Mouse (Mus musculus) cerebellum, adult 11-12 months (tissue): ENCODE data around the gene Cryga.

Source experiments
- DNase-seq: peaks from one replicate; pipeline ENCODE4 v3.0.0; 2022

Cryga gene

GRCm38 (mm10) chr1:65103273-65103672, at the start of gene Cryga:
Gene Cryga (minus strand): TSS chr1:65103373.
- DNase-seq: no peak

GRCm38 (mm10) chr1:65147971-65148370, 44.8 kb upstream of the Cryga start:
- no peak for DNase-seq

- DNase-seq: no peak
Observed at GRCm38 (mm10) chr1:65147326-65147725, 44.2 kb upstream of the Cryga start.

GRCm38 (mm10) chr1:65146601-65147000, 43.4 kb upstream of the Cryga start:
- no peak for DNase-seq

- DNase-seq: no peak
Observed at GRCm38 (mm10) chr1:65144783-65145182, 41.6 kb upstream of the Cryga start.

- no peak for DNase-seq
Observed at GRCm38 (mm10) chr1:65137560-65137959, 34.4 kb upstream of the Cryga start.

GRCm38 (mm10) chr1:65132833-65133232, 29.7 kb upstream of the Cryga start:
- no peak for DNase-seq

- DNase-seq: no peak
Observed at GRCm38 (mm10) chr1:65131671-65132070, 28.5 kb upstream of the Cryga start.

GRCm38 (mm10) chr1:65130226-65130625, 27.1 kb upstream of the Cryga start:
- DNase-seq: no peak

GRCm38 (mm10) chr1:65129634-65130180, 26.5 kb upstream of the Cryga start:
- no peak for DNase-seq

GRCm38 (mm10) chr1:65122574-65123372, 19.6 kb upstream of the Cryga start, which contains the start of gene D630023F18Rik:
Gene D630023F18Rik (minus strand): TSS chr1:65123214.
- DNase-seq: no peak

- no peak for DNase-seq
Observed at GRCm38 (mm10) chr1:65119438-65119837, 16.3 kb upstream of the Cryga start, which contains the start of gene Gm28845. Gene Gm28845 (minus strand): TSS chr1:65119558.

- no peak for DNase-seq
Observed at GRCm38 (mm10) chr1:65118150-65118913, 15.2 kb upstream of the Cryga start.

- DNase-seq: no peak
Observed at GRCm38 (mm10) chr1:65113536-65114172, 10.5 kb upstream of the Cryga start.

- no peak for DNase-seq
Observed at GRCm38 (mm10) chr1:65112807-65113196, 9.6 kb upstream of the Cryga start.

GRCm38 (mm10) chr1:65112031-65112806, 9.0 kb upstream of the Cryga start:
- peak; percentile 36 for DNase-seq

- no peak for DNase-seq
Observed at GRCm38 (mm10) chr1:65109756-65110435, 6.7 kb upstream of the Cryga start.

GRCm38 (mm10) chr1:65109196-65109595, 6.0 kb upstream of the Cryga start:
- DNase-seq: no peak

GRCm38 (mm10) chr1:65107654-65108279, 4.6 kb upstream of the Cryga start:
- no peak for DNase-seq

GRCm38 (mm10) chr1:65096953-65097352, 6.2 kb downstream of the Cryga start:
- no peak for DNase-seq

GRCm38 (mm10) chr1:65091566-65091965, 11.6 kb downstream of the Cryga start:
- DNase-seq: no peak
